Mouse (Mus musculus) cerebellum, adult 9-10 months (tissue): ENCODE results near the gene Tbc1d10c.

ENCODE experiments used
- DNase-seq: peaks from one replicate; pipeline ENCODE4 v3.0.0; 2022

The Tbc1d10c gene

GRCm38 (mm10) chr19:4189051-4189620, 1.9 kb downstream of the Tbc1d10c start:
- DNase-seq, result no peak

- DNase-seq, result no peak
These were observed 3.8 kb downstream of the Tbc1d10c start for GRCm38 (mm10) chr19:4187303-4187702.

DNA sequence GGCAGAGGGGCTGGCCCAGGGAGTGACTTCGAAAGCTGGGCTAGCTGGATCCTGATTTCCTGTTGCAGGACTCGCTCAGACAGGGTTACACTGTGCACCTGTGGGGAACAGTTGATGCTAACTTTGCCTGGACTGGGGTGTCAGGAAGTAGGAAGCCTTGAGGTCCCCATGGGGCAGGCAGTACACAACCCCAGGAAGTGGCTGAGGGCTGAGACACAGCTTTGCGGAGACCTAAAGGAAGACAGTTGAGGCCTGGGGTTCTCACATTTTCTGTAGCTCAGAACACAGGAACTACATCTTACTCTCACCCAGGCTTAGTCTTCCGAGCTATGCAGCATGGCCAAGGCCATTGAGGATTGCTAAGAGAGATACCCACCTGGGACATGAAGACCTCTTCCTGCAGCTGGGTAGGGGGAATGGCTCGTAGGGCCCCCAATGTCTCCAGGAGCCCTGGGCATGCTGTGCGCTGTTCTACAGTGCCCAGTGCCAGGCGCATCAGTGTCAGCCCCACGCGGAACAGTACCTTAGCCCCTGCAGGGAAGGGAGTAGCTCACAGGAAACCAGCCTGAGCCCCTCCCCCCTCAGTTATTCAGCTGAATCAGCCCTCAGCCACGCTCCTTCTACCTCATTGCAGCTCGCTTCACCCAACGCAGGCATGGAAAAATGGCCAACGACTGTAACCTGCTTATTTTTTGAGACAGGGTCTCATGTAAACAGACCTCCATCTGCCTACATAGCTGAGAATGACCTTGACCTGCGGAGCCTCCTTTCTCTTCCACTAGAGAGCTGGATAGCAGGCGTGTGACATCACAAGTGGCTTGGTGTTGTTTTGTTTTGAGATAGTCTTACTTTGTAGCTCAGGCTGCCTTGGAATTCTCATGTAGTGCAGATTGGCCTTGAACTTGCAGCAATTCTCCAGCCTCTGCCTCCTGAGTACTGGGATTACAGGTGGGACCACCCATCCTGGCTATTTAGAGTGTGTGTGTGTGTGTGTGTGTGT, 5.8 kb downstream of the Tbc1d10c start:
- DNase-seq, result no peak

- DNase-seq, result no peak
These were observed 7.4 kb downstream of the Tbc1d10c start for GRCm38 (mm10) chr19:4183689-4184088.

GRCm38 (mm10) chr19:4181892-4182291, 9.2 kb downstream of the Tbc1d10c start:
- DNase-seq, result no peak

- no peak for DNase-seq
These were observed 10.7 kb downstream of the Tbc1d10c start for GRCm38 (mm10) chr19:4180411-4180810.

DNA sequence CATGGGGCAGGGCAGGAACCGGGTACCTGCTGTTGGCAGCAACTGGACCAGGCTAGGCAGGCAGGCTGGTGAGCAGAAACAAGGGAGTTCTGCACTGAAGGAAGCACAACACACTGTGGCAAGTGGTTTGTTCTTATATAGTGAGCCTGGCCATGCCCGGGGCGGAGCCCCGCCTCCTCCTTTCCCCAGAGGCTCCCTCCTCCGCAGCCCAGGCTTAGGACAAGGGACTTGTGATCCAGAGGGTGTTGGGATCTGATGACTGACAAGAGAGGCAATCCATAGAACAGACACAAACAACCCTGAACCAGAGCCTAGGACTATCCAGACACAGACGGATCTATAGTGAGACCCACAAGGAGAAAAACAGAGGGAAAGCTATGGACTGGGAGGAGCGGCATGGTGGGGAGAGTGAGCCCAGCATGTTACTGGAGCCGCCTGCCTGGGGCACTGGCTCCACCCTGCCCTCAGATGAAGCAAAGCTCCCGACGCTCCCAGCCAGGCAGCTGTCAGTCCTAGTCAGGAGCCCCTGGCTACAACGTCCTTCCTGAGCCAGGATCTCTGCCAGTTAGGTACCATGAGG, 15.6 kb downstream of the Tbc1d10c start, which contains the start of gene Carns1:
Gene Carns1, minus strand, starts transcription at position 112 of the 580 bp plus-strand sequence.
- DNase-seq, result peak; percentile 36

- no peak for DNase-seq
These were observed 18.2 kb downstream of the Tbc1d10c start for GRCm38 (mm10) chr19:4172925-4173324.

- DNase-seq, result peak; percentile 43
These were observed 19.4 kb downstream of the Tbc1d10c start for GRCm38 (mm10) chr19:4171393-4172290.

GRCm38 (mm10) chr19:4170723-4171392, 20.2 kb downstream of the Tbc1d10c start:
- DNase-seq, result peak; percentile 44

- DNase-seq, result peak; percentile 71
These were observed 21.3 kb downstream of the Tbc1d10c start for GRCm38 (mm10) chr19:4169810-4170209.

DNA sequence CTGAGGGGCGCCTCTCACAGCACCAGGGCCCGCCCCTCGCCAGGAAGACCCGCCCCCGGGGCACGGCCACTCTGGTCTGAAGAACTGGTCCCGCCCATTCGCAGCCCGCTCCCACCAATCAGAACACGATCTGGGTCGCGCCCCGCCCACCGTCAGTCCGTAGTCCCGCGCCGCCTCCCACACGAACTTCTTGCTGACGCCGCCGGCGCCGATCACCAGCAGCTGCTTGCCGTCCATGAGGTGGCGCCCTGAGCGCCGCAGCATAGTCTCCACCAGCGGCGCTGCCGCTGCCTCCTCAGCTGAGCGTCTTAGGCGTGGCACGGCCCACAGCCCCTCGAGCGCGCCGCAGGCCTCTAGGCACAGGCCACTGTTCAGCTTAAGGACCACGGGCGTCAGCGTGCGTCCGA, 21.7 kb downstream of the Tbc1d10c start:
- peak; percentile 99 for DNase-seq

GRCm38 (mm10) chr19:4166678-4167476, 24.2 kb downstream of the Tbc1d10c start:
- peak; percentile 36 for DNase-seq

DNA sequence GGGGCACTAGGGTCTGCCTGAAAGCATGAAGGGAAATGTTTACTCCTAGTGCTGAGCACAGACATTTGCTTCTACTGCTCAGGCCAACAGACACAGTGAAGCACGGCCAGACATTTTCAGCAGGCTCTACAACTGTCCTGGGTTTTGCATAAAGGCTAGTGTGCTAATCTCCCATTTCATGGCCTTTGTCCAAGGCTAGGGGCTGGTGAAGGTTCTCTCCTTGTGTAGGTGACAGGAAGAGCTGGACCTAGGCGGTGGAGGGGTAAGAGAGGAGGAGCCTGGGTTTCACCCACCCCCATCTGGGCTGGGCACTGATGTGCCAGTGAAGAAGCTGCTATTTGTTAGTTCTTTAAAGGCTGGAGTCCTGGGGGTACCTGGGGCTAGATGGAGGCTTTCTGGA, 26.4 kb downstream of the Tbc1d10c start:
- peak; percentile 55 for DNase-seq

DNA sequence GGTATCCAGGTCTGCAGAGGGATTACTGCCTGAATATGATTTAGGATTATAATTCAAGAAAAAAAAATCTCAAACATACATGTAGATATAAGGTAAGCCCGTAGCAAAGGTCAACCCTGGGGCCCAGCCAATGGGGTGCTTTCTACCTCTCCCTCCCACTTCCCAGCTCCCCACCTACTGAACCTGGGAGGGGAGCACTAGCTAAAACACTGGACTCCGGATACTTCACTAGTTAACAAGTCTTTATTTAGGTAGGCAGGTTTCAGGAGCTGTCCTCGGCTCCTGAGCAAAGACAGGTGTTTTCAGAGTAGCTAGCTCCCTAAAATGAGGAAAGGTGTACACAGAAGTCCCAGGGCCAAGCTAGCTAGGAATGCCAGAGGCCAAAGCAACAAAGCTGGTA, 27.0 kb downstream of the Tbc1d10c start:
- peak; percentile 60 for DNase-seq

- no peak for DNase-seq
These were observed 27.6 kb downstream of the Tbc1d10c start for GRCm38 (mm10) chr19:4163543-4163887.

GRCm38 (mm10) chr19:4162646-4163542, 28.2 kb downstream of the Tbc1d10c start, which contains the start of gene Rps6kb2:
Gene Rps6kb2, minus strand, starts transcription at chr19:4163354.
- peak; percentile 97 for DNase-seq

- peak; percentile 34 for DNase-seq
These were observed 32.0 kb downstream of the Tbc1d10c start for GRCm38 (mm10) chr19:4159049-4159448.

DNA sequence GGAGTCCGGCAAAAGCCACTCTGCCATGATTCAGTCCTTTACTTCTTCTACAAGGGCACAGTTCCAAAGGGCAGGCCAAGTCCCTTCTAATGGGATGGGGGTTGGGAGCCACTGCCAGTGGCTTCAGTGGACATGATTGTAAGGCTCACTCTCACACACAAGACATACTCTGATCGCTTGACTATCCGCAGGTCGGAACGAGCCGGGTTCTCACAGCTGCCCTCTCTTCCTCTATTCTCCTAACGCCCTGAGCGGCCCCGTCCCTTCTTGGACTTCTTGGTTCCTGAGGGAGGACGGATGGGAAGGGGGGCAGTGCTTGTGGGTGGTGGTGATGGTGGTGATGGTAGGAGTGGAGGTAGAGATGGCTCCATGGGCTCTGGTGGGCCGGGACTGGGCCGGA, 34.3 kb downstream of the Tbc1d10c start:
- DNase-seq, result no peak

DNA sequence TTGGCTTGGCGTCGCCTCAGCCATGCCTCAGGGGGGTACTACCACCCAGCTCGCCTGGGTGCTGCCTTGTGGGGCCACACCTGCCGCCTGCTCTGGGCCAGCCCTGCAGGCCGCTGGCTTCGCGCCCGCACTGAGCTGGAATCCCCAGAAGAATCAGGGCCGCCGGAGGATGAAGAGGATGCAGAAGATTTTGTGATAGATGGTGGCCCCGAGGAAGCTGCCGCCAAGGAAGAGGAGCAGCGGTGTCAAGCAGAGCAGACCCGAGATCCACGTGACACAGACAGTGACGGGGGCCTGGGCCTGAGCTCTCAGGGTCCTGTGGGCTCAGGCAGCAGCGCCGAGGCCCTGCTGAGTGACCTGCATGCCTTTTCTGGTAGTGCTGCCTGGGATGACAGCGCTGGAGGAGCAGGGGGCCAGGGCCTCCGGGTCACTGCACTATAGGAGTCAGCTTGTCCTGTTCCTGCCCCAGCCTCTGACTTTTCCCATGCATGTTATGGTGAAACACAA, 35.0 kb downstream of the Tbc1d10c start:
- no peak for DNase-seq
